Mouse (Mus musculus) bone marrow macrophage, adult 2 months (primary cell): Measurements from ENCODE around the gene Rhof.

Experiments used
- CTCF ChIP-seq: IDR thresholded peaks from 2 replicates; pipeline ENCODE4 v1.5.1; 2012; ENCODE audit warnings: low read depth, mild to moderate bottlenecking, low read length, moderate library complexity
- POLR2A ChIP-seq: IDR thresholded peaks from 2 replicates; pipeline ENCODE4 v1.6.1; 2012; ENCODE audit warnings: mild to moderate bottlenecking, low read depth, low read length, borderline replicate concordance

- TF ChIP-seq POLR2A (no peak), CTCF (no peak)
These were observed 69.4 kb downstream of the Rhof start for GRCm38 (mm10) chr5:123063141-123063540.
